In genomic region chr15:31676771-31677191, GRCm38 (mm10) we compare ENCODE assay signal across 9 mouse cellular contexts.
DNase-seq lines count a peak whose midpoint lies in the region; ATAC-seq lines count a peak whose summit lies in the region.
"Had no signal": no experiment of that assay in that cellular context is flagged by ENCODE, and none has a peak within 500 bp of the region (broad histone marks: within the 10 kb centered on the region; RNA-seq: fewer than 3 reads in every experiment).

No protein-coding gene starts in this region.

- H3K27me3 ChIP-seq in heart, embryonic 10.5 days (ENCODE audit: insufficient read depth, poor library complexity, severe bottlenecking) = no peaks in the 10 kb centered on the region
- no peaks in the 10 kb centered on the region for H3K27me3 ChIP-seq in midbrain, embryonic 14.5 days (ENCODE audit: control insufficient read depth, insufficient read depth, low read length)
- H3K27me3 ChIP-seq: hindbrain, embryonic 13.5 days had no signal

- no peak overlapping the region for H3K27ac ChIP-seq in heart, embryonic 10.5 days
- H3K27ac ChIP-seq in midbrain, embryonic 14.5 days (replicated peaks; ENCODE audit: low read depth, low read length) = no peak overlapping the region
- H3K27ac ChIP-seq: hindbrain, embryonic 13.5 days had no signal

- intact Hi-C loops in heart, postnatal 36 days (cut with DNase I) = loop anchor here (10.0 kb wide), 2 partner anchors 328 to 1048 kb away; no protein-coding TSS in a partner anchor

- no peaks in the 10 kb centered on the region for H3K36me3 ChIP-seq in heart, embryonic 10.5 days
- no peaks in the 10 kb centered on the region for H3K36me3 ChIP-seq in midbrain, embryonic 14.5 days (ENCODE audit: control insufficient read depth, insufficient read depth, low read length)
- H3K36me3 ChIP-seq: hindbrain, embryonic 13.5 days had no signal

- WGBS in heart, embryonic 10.5 days = 57% methylated on average over 7 of the region's 7 CpGs
- 82% methylated on average over 7 of the region's 7 CpGs for WGBS in midbrain, embryonic 14.5 days

- peak; percentile 60 to 63 for DNase-seq in heart, adult 18-20 months
- no peak for DNase-seq in heart, embryonic 10.5 days (ENCODE audit: low spot score)
- DNase-seq in right cerebral cortex, postnatal 25 days = peak; percentile 11
- DNase-seq in right cerebral cortex, postnatal 4 days = no peak
- DNase-seq in heart, postnatal 36 days = peak; percentile 38 to 52
- DNase-seq in cerebellum, adult 8-10 months = no peak
- no peak for DNase-seq in midbrain, embryonic 14.5 days
- DNase-seq in neural tube, embryonic 10.5 days (ENCODE audit: extremely low spot score, low spot score) = no peak

- no peak overlapping the region for H3K9ac ChIP-seq in midbrain, embryonic 14.5 days (replicated peaks; ENCODE audit: low read length)
- H3K9ac ChIP-seq: hindbrain, embryonic 13.5 days had no signal

- no peaks in the 10 kb centered on the region for H3K4me1 ChIP-seq in heart, embryonic 10.5 days
- H3K4me1 ChIP-seq in midbrain, embryonic 14.5 days (ENCODE audit: control insufficient read depth, insufficient read depth, low read length) = no peaks in the 10 kb centered on the region
- H3K4me1 ChIP-seq: hindbrain, embryonic 13.5 days had no signal

- H3K9me3 ChIP-seq in heart, embryonic 10.5 days = no peaks in the 10 kb centered on the region
- no peaks in the 10 kb centered on the region for H3K9me3 ChIP-seq in midbrain, embryonic 14.5 days (ENCODE audit: control insufficient read depth, low read length)
- H3K9me3 ChIP-seq: hindbrain, embryonic 13.5 days had no signal

- H3K4me2 ChIP-seq in midbrain, embryonic 14.5 days (ENCODE audit: low read length) = no peak overlapping the region
- H3K4me2 ChIP-seq: hindbrain, embryonic 13.5 days had no signal

- no peak overlapping the region for H3K4me3 ChIP-seq in heart, embryonic 10.5 days
- no peak overlapping the region for H3K4me3 ChIP-seq in midbrain, embryonic 14.5 days (replicated peaks; ENCODE audit: low read depth, low read length)
- H3K4me3 ChIP-seq: hindbrain, embryonic 13.5 days had no signal

- no peak for ATAC-seq in midbrain, embryonic 14.5 days (ENCODE audit: low FRiP score, low TSS enrichment)

Comparison
In these comparisons a context has a peak if more than half of its experiments do, and no peak if none do; other contexts are left out.
1. DNase-seq: peak in heart, adult 18-20 months (2 of 2), right cerebral cortex, postnatal 25 days (single experiment) and heart, postnatal 36 days (2 of 2); none in heart, embryonic 10.5 days (single experiment), right cerebral cortex, postnatal 4 days (single experiment), cerebellum, adult 8-10 months (single experiment), midbrain, embryonic 14.5 days (single experiment) and neural tube, embryonic 10.5 days (single experiment).